Mouse (Mus musculus): ENCODE results near the gene Platr25. TPM values are rescaled to one million over a fixed set of nuclear protein-coding genes. Genes with fewer than 3 reads are reported as not detected.

Gene Platr25
- polyA plus RNA-seq, 1 experiment = 17.6 TPM

Other genes with a start within 250 kb of the Platr25 start
- not detected in 2 replicates for gene Zfp935, start 202.2 kb downstream of the Platr25 start, polyA plus RNA-seq (2012; rRNA removed)
- 7.7 and 8.1 TPM in 2 replicates for gene Zfp934, start 189.5 kb downstream of the Platr25 start, polyA plus RNA-seq (2012; rRNA removed)
- gene 6720489N17Rik, start 136.5 kb downstream of the Platr25 start, polyA plus RNA-seq (2012; rRNA removed) = 3.9 and 5.4 TPM in 2 replicates
- 3.8 and 4.3 TPM in 2 replicates for gene Gm5141, start 25.1 kb upstream of the Platr25 start, polyA plus RNA-seq (2012; rRNA removed)
- 0.31 and 0.33 TPM in 2 replicates for gene Fbp2, start 97.7 kb upstream of the Platr25 start, polyA plus RNA-seq (2012; rRNA removed)
- gene Fbp1, start 127.6 kb upstream of the Platr25 start, polyA plus RNA-seq (2012; rRNA removed) = 0.08 TPM in 1 of 2 replicates, not detected in the other
- gene 2010111I01Rik, start 204.2 kb upstream of the Platr25 start, polyA plus RNA-seq (2012; rRNA removed) = 27.2 and 34.0 TPM in 2 replicates